Mouse (Mus musculus): ENCODE results near the gene Fndc5.

Gene Fndc5

GRCm38 (mm10) chr4:129136579-129137391, at the start of gene Fndc5:
Gene Fndc5 (plus strand): TSS chr4:129136999.
- CTCF ChIA-PET = interaction anchor here in 3 of 4 experiments (0.6 to 4.1 kb wide), 9 partner anchors 10 to 318 kb away, joined by 3 to 23 read pairs (median 3); no protein-coding TSS in a partner anchor
- POLR2A ChIA-PET = interaction anchor here (0.6 to 2.3 kb wide), 9 partner anchors 13 to 212 kb away, joined by 3 to 13 read pairs (median 3); partner anchors contain the start of genes Rnf19b (in 2 of the 4), S100pbp (in 1 of the 4) and Yars (in 1 of the 4)

DNA sequence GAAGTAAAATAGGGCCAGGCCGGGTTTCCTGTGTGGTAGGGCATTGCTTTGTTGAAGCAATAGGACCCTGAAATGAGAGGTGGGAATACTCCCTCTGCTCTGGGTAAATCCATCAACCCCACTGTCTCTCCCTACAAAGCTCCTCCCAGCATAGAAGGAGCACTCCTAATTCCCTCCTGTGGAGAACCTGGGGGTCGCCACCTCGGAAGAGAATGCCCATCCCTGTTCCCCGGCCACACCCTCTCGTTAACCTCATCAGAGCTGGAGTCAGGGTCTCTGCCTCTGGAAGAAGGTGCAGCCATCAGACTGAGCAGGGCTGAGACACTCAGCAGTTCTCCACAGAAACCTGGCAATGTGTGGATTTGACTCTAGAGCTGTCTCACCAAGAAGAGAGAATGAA, 48.9 kb upstream of the Fndc5 start:
- CTCF ChIA-PET = interaction anchor here in 3 of 4 experiments (0.5 to 1.7 kb wide), 7 partner anchors 9 to 142 kb away, joined by 3 to 9 read pairs (median 4); no protein-coding TSS in a partner anchor
- POLR2A ChIA-PET = interaction anchor here in 3 of 4 experiments (0.5 to 8.8 kb wide), 18 partner anchors 7 to 589 kb away, joined by 3 to 74 read pairs (median 4); partner anchors contain the start of gene Rnf19b (in 2 of the 3)

GRCm38 (mm10) chr4:129095276-129095675, 41.5 kb upstream of the Fndc5 start:
- ChIA-PET CTCF (interaction anchor here (0.6 to 2.4 kb wide), 8 partner anchors 8 to 546 kb away, joined by 3 to 12 read pairs (median 4); partner anchors contain the start of gene Txlna (in 1 of the 4)), POLR2A (interaction anchor here (0.6 to 4.8 kb wide), 24 partner anchors 8 to 384 kb away, joined by 3 to 47 read pairs (median 3); partner anchors contain the start of genes Rnf19b (in 3 of the 4) and Tmem54 (in 1 of the 4))

GRCm38 (mm10) chr4:129097006-129097405, 39.8 kb upstream of the Fndc5 start:
- ChIA-PET CTCF (interaction anchor here (0.6 to 2.9 kb wide), 19 partner anchors 8 to 302 kb away, joined by 3 to 22 read pairs (median 4); partner anchors contain the start of gene Tmem54 (in 3 of the 4)), POLR2A (interaction anchor here (0.5 to 4.8 kb wide), 6 partner anchors 16 to 185 kb away, joined by 3 to 47 read pairs (median 4); partner anchors contain the start of gene Rnf19b (in 3 of the 4))

GRCm38 (mm10) chr4:129102133-129102829, 34.5 kb upstream of the Fndc5 start:
- ChIA-PET POLR2A (interaction anchor here in 3 of 4 experiments (0.6 to 4.5 kb wide), 8 partner anchors 14 to 155 kb away, joined by 3 to 25 read pairs (median 4); partner anchors contain the start of gene Rnf19b (in 1 of the 3)), CTCF (interaction anchor here in 3 of 4 experiments (0.8 to 2.7 kb wide), 7 partner anchors 9 to 145 kb away, joined by 3 to 19 read pairs (median 9); no protein-coding TSS in a partner anchor)

DNA sequence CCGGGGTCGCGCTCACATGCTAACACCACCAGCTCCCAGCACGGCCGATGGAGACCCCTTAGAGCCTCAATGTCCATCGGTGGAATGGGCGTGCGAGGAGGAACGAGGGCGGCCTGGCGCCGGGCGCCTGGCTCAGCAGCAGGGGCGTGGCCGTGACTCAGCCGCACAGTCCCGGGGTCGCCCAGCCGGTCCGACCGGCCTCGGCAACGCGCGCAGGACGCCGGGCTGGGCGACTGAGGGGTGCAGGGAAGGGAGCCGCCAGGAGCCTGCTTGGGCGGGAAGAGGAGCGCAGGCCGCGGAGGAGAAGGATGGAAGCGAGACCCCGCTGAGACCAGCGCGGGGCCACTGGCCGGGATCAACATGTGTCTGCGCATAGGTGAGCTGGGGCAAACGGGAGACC, 31.4 kb upstream of the Fndc5 start, which contains the start of gene Tmem54:
Gene Tmem54 (plus strand): TSS at position 193 of the 400 bp plus-strand sequence.
- ChIA-PET CTCF (interaction anchor here (0.6 to 1.6 kb wide), 10 partner anchors 8 to 958 kb away, joined by 3 to 8 read pairs (median 6); no protein-coding TSS in a partner anchor), POLR2A (interaction anchor here in 2 of 4 experiments (0.5 to 4.5 kb wide), 12 partner anchors 10 to 345 kb away, joined by 3 to 25 read pairs (median 4); partner anchors contain the start of genes Hpca (in 2 of the 2) and Rnf19b (in 2 of the 2))

DNA sequence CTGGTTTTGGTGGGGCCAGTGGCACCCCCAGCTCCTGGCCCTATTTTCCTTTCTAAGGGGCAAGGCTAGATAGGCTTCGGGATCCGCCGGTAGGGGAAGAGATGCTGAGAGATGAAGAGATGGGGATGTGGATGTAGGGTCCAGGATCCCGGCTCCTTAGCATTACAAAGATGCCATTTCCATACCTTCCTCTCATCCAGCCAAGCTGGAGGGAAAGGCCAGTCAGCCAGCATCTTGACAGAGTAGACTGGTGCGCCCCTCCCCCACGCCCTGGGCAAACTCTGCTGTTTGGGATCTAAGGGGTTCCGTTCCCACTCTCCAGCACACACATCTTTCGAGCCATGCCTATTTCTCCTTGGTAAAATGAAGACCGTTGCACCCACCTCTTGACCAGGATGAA, 30.7 kb upstream of the Fndc5 start:
- POLR2A ChIA-PET = interaction anchor here in 2 of 4 experiments (0.5 to 4.5 kb wide), 12 partner anchors 10 to 344 kb away, joined by 3 to 25 read pairs (median 4); partner anchors contain the start of genes Hpca (in 2 of the 2) and Rnf19b (in 2 of the 2)
- CTCF ChIA-PET = interaction anchor here (0.5 to 1.9 kb wide), 14 partner anchors 9 to 431 kb away, joined by 3 to 10 read pairs (median 5); no protein-coding TSS in a partner anchor

DNA sequence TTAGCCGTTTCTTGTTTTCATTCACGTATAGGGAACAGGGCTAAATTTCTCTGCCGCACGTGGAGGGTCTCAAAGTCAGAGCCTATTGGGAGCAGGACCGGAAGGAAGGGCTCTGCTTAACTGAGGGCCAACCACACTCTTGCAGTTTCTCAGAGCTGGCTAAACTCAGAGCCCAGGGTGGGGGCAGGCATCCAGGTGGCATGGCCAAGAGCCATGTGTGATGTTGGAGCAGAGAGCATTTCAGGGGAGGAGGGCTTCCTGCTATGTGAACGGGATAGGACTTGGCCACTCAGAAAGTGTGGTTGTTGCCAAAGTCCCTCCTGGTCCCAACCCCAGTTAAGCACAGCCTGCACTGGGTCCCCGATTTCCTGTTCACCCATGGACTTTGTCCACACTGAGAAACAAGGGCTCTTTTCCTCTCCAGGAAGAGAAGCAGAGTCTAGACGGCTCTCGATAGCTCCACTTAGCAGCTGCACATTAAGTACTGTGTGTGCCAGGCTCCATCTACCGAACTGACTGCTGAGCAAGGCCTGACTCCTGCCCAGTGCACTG, 29.4 kb upstream of the Fndc5 start:
- CTCF ChIA-PET = interaction anchor here in 1 of 4 experiments (1.9 to 2.8 kb wide), 2 partner anchors 20 to 23 kb away, joined by 4 to 6 read pairs; no protein-coding TSS in a partner anchor
- POLR2A ChIA-PET = interaction anchor here in 2 of 4 experiments (0.8 to 1.5 kb wide), 4 partner anchors 49 to 145 kb away, joined by 3 to 9 read pairs (median 4); partner anchors contain the start of genes Rnf19b (in 2 of the 2), Azin2 (in 1 of the 2), S100pbp (in 1 of the 2) and Yars (in 1 of the 2)

- CTCF ChIA-PET = interaction anchor here in 3 of 4 experiments (0.5 to 2.8 kb wide), 5 partner anchors 18 to 200 kb away, joined by 3 to 6 read pairs (median 4); no protein-coding TSS in a partner anchor
- POLR2A ChIA-PET = interaction anchor here in 1 of 4 experiments (1.5 kb wide), 1 partner anchor 51 kb away, joined by 9 read pairs; the partner anchor contains the start of gene Rnf19b
Observed at GRCm38 (mm10) chr4:129108624-129109023, 28.2 kb upstream of the Fndc5 start.

- CTCF ChIA-PET = interaction anchor here in 2 of 4 experiments (0.6 to 3.6 kb wide), 8 partner anchors 8 to 399 kb away, joined by 3 to 32 read pairs (median 4); partner anchors contain the start of gene Hpca (in 1 of the 2)
- POLR2A ChIA-PET = interaction anchor here in 2 of 4 experiments (1.8 to 7.8 kb wide), 3 partner anchors 23 to 54 kb away, joined by 5 to 55 read pairs (median 28); partner anchors contain the start of gene Rnf19b (in 2 of the 2)
Observed at GRCm38 (mm10) chr4:129110804-129111203, 26.0 kb upstream of the Fndc5 start.

GRCm38 (mm10) chr4:129111350-129111749, 25.4 kb upstream of the Fndc5 start:
- POLR2A ChIA-PET = interaction anchor here in 2 of 4 experiments (0.7 to 7.8 kb wide), 4 partner anchors 53 to 181 kb away, joined by 3 to 55 read pairs (median 16); partner anchors contain the start of gene Rnf19b (in 2 of the 2)
- CTCF ChIA-PET = interaction anchor here (0.6 to 3.6 kb wide), 14 partner anchors 8 to 1036 kb away, joined by 3 to 32 read pairs (median 6); partner anchors contain the start of genes Fndc5 (in 1 of the 4) and Hpca (in 1 of the 4)

- POLR2A ChIA-PET = interaction anchor here in 3 of 4 experiments (0.6 to 7.8 kb wide), 21 partner anchors 10 to 1119 kb away, joined by 3 to 55 read pairs (median 4); partner anchors contain the start of gene Rnf19b (in 2 of the 3)
- CTCF ChIA-PET = interaction anchor here (0.6 to 3.6 kb wide), 55 partner anchors 9 to 1035 kb away, joined by 3 to 32 read pairs (median 6); partner anchors contain the start of genes Hpca (in 2 of the 4) and Fndc5 (in 1 of the 4)
Observed at GRCm38 (mm10) chr4:129112231-129112630, 24.6 kb upstream of the Fndc5 start.

DNA sequence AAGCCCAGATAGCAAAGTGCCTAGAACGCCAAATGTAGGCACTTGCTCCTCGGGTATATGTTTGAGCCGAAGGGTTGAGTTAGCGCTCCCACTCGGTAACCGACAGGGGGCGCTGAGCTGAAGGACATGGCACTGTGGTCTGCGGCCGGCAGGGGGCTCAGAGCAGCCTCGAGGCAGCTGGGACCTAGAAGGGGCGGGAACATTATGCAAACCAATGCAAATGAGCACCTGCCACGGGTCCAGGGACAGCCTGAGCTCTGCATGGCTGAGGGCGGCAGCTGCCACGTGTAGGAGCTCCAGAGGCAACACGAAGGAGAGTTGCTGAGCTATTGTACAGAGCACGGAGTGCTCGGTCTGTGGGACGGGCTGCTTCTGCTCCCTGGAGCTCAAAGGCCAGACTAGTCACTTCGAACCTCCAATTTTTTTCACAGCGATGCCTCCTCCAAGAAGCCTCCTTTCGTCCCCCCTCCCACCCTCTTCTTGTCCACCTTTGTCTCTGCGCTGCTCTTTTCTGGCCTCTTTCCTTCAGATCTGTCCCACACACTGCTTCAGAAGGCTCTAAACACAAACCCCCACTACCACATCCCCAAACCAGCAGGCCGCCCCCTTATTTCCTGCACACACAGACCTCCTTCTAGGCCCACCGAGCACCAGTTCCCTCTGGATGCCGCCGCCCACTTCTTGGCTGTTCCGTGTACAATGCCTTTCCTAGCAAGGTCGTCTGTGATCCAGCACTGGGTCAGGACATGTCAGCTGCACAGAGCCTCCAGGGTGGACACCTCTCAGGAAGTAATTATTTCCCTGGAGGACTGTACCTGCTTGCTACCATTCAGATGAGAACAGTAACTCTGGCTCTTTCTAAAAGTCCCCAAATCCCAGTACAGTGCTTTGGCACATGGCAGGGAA, 23.5 kb upstream of the Fndc5 start:
- ChIA-PET POLR2A (interaction anchor here (0.5 to 7.8 kb wide), 46 partner anchors 9 to 528 kb away, joined by 3 to 55 read pairs (median 3); partner anchors contain the start of genes Hpca (in 2 of the 4), Rnf19b (in 2 of the 4), Azin2 (in 1 of the 4) and Bsdc1 (in 1 of the 4)), CTCF (interaction anchor here (0.5 to 3.6 kb wide), 106 partner anchors 8 to 500 kb away, joined by 3 to 32 read pairs (median 5); partner anchors contain the start of genes Hpca (in 3 of the 4), S100pbp (in 3 of the 4), Yars (in 3 of the 4) and Ak2 (in 1 of the 4))

DNA sequence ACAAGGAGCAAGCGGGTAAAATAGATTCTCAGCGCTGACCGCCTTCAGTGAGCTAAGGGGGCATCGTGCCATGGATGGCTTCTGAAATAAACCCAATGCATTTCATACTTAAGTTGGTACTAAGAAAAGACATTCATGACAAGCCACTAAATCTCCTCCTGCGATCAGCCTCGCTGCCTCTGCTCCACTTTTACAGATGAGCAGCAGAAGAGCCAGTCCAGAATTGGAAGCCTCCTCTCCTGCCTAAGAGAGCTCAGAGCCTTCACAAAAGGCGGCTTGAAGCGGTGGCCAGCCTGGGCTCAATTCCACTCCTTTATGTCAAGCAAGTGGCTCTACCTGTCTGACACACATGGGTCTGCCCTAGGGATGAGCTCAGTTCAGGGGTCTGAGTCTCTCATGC, 20.1 kb upstream of the Fndc5 start:
- POLR2A ChIA-PET = interaction anchor here in 1 of 4 experiments (0.6 to 7.8 kb wide), 6 partner anchors 10 to 115 kb away, joined by 3 to 55 read pairs (median 4); partner anchors contain the start of gene Rnf19b
- CTCF ChIA-PET = interaction anchor here in 2 of 4 experiments (0.9 to 1.0 kb wide), 2 partner anchors 18 to 246 kb away, joined by 3 to 5 read pairs; no protein-coding TSS in a partner anchor
